Mouse (Mus musculus): ENCODE measurements at regions not wholly inside any gene's neighbourhood (a gene's known extent, or its start where the extent isn't known, plus 50 kb on each side); places are given as distances from the start of the nearest gene placed in this dataset.

GRCm38 (mm10) chr12:15174411-15175041 lies 642.2 kb downstream of the Trib2 start:
- TF ChIP-seq CTCF (IDR thresholded peaks at IDR 0.05; ENCODE audit: low read depth) (no peak), EP300 (IDR thresholded peaks at IDR 0.05; ENCODE audit: low read depth) (no peak)

Data from liver, embryonic 14.5 days (tissue).